Mouse (Mus musculus) C2C12 (cell line): ENCODE measurements at regions not wholly inside any gene's neighbourhood (a gene's known extent, or its start where the extent isn't known, plus 50 kb on each side); places are given as distances from the start of the nearest gene placed in this dataset.

Source experiments
- CEBPB ChIP-seq: IDR thresholded peaks from one replicate; pipeline ENCODE4 v1.6.1; 2011; ENCODE audit warnings: low read depth, mild to moderate bottlenecking, control low read depth, moderate library complexity
- CTCF ChIP-seq: IDR thresholded peaks from one replicate; pipeline ENCODE4 v1.5.1; 2011; ENCODE audit not compliant: control insufficient read depth, insufficient read depth, insufficient read length
- MAX ChIP-seq: IDR thresholded peaks from one replicate; pipeline ENCODE4 v1.6.1; 2011; ENCODE audit warnings: mild to moderate bottlenecking, control low read depth
- MYOD1 ChIP-seq: IDR thresholded peaks from one replicate; pipeline ENCODE4 v1.6.1; 2011; ENCODE audit warnings: low read depth; ENCODE audit not compliant: control insufficient read depth, insufficient read length
- USF1 ChIP-seq: IDR thresholded peaks from one replicate; pipeline ENCODE4 v1.6.1; 2011; ENCODE audit warnings: low read depth, mild to moderate bottlenecking, control low read depth, moderate library complexity

GRCm38 (mm10) chr1:137815401-137815888, 360.1 kb downstream of the Ptprc start:
- TF ChIP-seq CTCF, result no peak
- no peak for TF ChIP-seq MAX
- no peak for TF ChIP-seq USF1
- no peak for TF ChIP-seq CEBPB
- TF ChIP-seq MYOD1, result no peak
